Mouse (Mus musculus): ENCODE data around the gene Proz. TPM values are rescaled to one million over a fixed set of nuclear protein-coding genes. Genes with fewer than 3 reads are reported as not detected.
"Not testable (repeated sequence)": the region's sequence is repeated elsewhere in the genome, so short reads cannot be mapped to it uniquely, and the experiment has no call there.

The Proz gene
- polyA plus RNA-seq, 1 experiment from 2014 or later, result 5.6 TPM

DNA sequence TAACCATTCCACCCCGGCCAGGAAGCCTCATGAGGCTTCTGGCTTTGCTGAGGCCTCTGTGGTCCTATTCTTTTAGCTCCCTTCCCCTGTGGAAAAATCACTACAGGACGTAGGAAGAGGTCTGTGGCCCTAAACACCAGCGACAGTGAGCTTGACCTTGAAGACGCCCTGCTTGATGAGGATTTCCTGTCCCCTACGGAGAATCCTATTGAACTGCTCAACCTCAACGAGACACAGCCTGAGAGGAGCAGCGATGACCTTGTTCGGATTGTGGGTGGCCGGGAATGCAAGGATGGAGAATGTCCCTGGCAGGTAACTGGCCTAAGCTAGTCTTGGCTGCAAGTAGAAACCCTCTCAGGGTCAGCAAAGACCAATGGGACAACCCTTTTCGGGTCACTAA is 10.2 kb upstream of the Proz start:
- H3K4me1 ChIP-seq (replicated peaks), result no peaks in the 10 kb centered on the region
- no peak overlapping the region for H3K4me3 ChIP-seq (replicated peaks)
- H3K9ac ChIP-seq, result no peak overlapping the region
- H3K9me3 ChIP-seq, result no peaks in the 10 kb centered on the region
- H3K27ac ChIP-seq, result no peak overlapping the region
- no peak for ATAC-seq
- H3K36me3 ChIP-seq, result no peaks in the 10 kb centered on the region
- WGBS, result 82% methylated on average over 10 of the region's 10 CpGs
- no peak overlapping the region for H3K4me2 ChIP-seq (replicated peaks)
- no peaks in the 10 kb centered on the region for H3K27me3 ChIP-seq (replicated peaks)

- no peak overlapping the region for H3K4me2 ChIP-seq (replicated peaks)
- no peak for ATAC-seq
- no peaks in the 10 kb centered on the region for H3K9me3 ChIP-seq
- H3K36me3 ChIP-seq, result no peaks in the 10 kb centered on the region
- H3K4me1 ChIP-seq (replicated peaks), result no peaks in the 10 kb centered on the region
- no peak overlapping the region for H3K27ac ChIP-seq
- no peak overlapping the region for H3K4me3 ChIP-seq (replicated peaks)
- no peaks in the 10 kb centered on the region for H3K27me3 ChIP-seq (replicated peaks)
- H3K9ac ChIP-seq, result no peak overlapping the region
- WGBS, result 75% methylated on average over 4 of the region's 4 CpGs
Observed at GRCm38 (mm10) chr8:13057351-13057750, 3.4 kb upstream of the Proz start.

DNA sequence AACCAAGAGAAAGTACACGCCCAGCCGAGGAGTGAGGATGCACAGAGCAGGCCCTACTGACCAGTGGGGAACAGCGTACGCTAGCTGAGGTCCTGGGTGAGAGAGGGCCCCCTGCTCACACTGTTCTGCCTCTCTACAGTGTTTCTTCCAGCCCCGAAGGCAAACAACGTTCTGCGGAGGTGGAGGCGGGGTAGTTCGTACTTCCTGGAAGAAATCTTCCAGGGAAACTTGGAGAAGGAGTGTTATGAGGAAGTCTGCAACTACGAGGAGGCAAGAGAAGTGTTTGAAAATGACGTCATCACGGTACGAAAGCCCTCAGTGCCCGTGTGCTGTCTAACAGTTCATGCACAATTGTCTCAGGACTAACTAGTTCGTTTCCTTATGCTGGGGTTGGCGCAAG is 2.4 kb downstream of the Proz start:
- H3K36me3 ChIP-seq, result no peaks in the 10 kb centered on the region
- WGBS, result 55% methylated on average over 16 of the region's 16 CpGs
- no peak overlapping the region for H3K4me2 ChIP-seq (replicated peaks)
- H3K9me3 ChIP-seq, result no peaks in the 10 kb centered on the region
- no peak overlapping the region for H3K27ac ChIP-seq
- no peaks in the 10 kb centered on the region for H3K4me1 ChIP-seq (replicated peaks)
- no peak overlapping the region for H3K4me3 ChIP-seq (replicated peaks)
- no peaks in the 10 kb centered on the region for H3K27me3 ChIP-seq (replicated peaks)
- H3K9ac ChIP-seq, result no peak overlapping the region
- 0 out of 2 replicates have a peak, but pooled peaks have one; percentile 30 for ATAC-seq

DNA sequence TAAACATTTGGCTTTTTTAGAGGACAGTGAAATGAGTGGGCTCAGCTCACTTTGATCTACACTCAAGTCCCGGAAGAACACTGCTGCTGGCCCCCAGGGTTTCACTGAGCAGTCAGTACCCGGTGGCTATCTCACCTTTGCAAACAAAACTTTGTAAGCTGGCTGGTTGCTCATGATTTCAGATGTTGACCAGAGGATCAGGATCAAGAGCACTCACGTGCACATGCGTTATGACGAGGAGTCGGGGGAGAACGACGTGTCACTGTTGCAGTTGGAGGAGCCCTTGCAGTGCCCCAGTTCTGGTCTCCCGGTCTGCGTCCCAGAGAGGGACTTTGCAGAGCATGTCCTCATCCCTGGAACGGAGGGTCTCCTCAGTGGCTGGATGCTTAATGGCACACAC is 12.5 kb downstream of the Proz start:
- Histone ChIP-seq H3K36me3 (peaks cover 24% of the 10 kb centered on the region), H3K27ac (no peak overlapping the region), H3K9ac (no peak overlapping the region), H3K4me3 (replicated peaks) (no peak overlapping the region), H3K9me3 (no peaks in the 10 kb centered on the region), H3K4me1 (replicated peaks) (no peaks in the 10 kb centered on the region), H3K4me2 (replicated peaks) (no peak overlapping the region), H3K27me3 (replicated peaks) (no peaks in the 10 kb centered on the region)
- WGBS, result 79% methylated on average over 11 of the region's 11 CpGs
- ATAC-seq, result no peak

DNA sequence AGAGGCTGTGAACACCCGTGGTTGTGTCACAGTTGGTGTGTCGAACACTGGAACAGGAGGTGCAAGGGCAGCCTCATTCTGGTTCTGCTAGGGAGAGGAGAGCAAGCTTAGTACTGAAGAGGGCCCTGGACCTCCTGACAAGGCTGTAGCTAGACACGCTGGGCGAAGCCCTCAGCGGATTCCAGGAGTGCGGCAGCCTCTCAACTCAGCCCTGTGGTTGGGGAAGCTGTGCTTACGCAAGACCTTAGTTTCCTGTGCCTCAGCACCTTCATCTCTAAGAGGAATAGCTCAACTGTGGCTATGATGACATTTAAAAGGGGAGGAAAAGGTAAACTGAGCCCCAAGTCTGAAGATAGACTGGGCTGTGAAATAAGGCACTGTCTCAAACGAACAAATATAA is 14.3 kb downstream of the Proz start:
- H3K4me2 ChIP-seq (replicated peaks), result no peak overlapping the region
- H3K4me3 ChIP-seq (replicated peaks), result no peak overlapping the region
- no peak for ATAC-seq
- H3K27ac ChIP-seq, result no peak overlapping the region
- H3K4me1 ChIP-seq (replicated peaks), result no peaks in the 10 kb centered on the region
- peaks cover 38% of the 10 kb centered on the region for H3K36me3 ChIP-seq
- no peaks in the 10 kb centered on the region for H3K27me3 ChIP-seq (replicated peaks)
- H3K9me3 ChIP-seq, result no peaks in the 10 kb centered on the region
- H3K9ac ChIP-seq, result no peak overlapping the region
- 95% methylated on average over 8 of the region's 8 CpGs for WGBS

DNA sequence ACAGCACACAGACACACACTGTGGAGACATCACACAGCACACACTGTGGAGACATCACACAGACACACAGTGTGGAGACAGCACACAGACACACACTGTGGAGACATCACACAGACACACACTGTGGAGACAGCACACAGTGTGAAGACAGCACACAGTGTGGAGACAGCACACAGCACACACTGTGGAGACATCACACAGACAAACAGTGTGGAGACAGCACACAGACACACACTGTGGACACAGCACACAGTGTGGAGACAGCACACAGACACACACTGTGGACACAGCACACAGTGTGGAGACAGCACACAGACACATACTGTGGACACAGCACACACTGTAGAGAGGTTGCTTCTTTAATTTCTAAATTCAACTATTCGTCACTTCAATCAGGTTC is 14.9 kb downstream of the Proz start:
- peaks cover 43% of the 10 kb centered on the region for H3K36me3 ChIP-seq
- H3K27ac ChIP-seq; H3K9ac ChIP-seq; ATAC-seq; H3K27me3 ChIP-seq (replicated peaks); H3K4me1 ChIP-seq (replicated peaks); H3K4me3 ChIP-seq (replicated peaks); H3K9me3 ChIP-seq; H3K4me2 ChIP-seq (replicated peaks): not testable (repeated sequence)
- WGBS, result 89% methylated on average over 1 of the region's 1 CpGs

DNA sequence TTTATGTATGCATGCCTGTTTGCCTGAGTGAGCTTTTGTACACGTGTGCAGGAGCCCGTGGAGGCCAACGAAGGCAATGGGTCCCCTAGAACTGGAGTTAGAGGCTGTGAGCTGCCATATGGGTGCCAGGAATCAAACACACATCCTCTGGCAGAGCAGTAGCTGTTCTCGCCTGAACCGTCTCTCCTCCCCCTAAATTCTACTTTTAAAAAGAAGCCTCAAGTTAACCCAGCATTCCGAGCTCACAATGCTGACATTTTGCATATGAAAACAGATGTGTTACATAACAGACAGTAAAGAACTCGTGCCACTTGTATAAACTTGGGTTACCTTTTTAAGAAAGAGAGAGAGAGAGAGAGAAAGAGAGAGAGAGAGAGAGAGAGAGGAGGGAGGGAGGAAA is 16.8 kb downstream of the Proz start:
- Histone ChIP-seq H3K27me3 (replicated peaks) (no peaks in the 10 kb centered on the region), H3K36me3 (peaks cover 56% of the 10 kb centered on the region), H3K4me1 (replicated peaks) (no peaks in the 10 kb centered on the region), H3K4me3 (replicated peaks) (no peak overlapping the region), H3K9me3 (no peaks in the 10 kb centered on the region), H3K9ac (no peak overlapping the region), H3K27ac (no peak overlapping the region), H3K4me2 (replicated peaks) (no peak overlapping the region)
- 88% methylated on average over 7 of the region's 7 CpGs for WGBS
- no peak for ATAC-seq

GRCm38 (mm10) chr8:13104691-13105086 is 44.0 kb downstream of the Proz start:
- Histone ChIP-seq H3K4me2 (replicated peaks) (peak overlapping the region; percentile 84), H3K27ac (peak overlapping the region; percentile 95), H3K27me3 (replicated peaks) (no peaks in the 10 kb centered on the region), H3K9ac (peak overlapping the region; percentile 83), H3K4me1 (replicated peaks) (peaks cover 18% of the 10 kb centered on the region), H3K4me3 (replicated peaks) (peak overlapping the region; percentile 81), H3K9me3 (no peaks in the 10 kb centered on the region), H3K36me3 (no peaks in the 10 kb centered on the region)
- under 1% methylated on average over 45 of the region's 45 CpGs for whole genome bisulfite sequencing
- ATAC-seq, result peak; percentile 81

- peak within 1 kb of the TSS; percentile 89 for H3K9ac ChIP-seq
- under 1% methylated on average over 80 of the region's 87 CpGs for WGBS
- H3K4me2 ChIP-seq (replicated peaks), result peak within 1 kb of the TSS; percentile 84
- ATAC-seq, result peak; percentile 97
- H3K4me1 ChIP-seq (replicated peaks), result peaks cover 18% of the 10 kb centered on the region
- no peaks in the 10 kb centered on the region for H3K36me3 ChIP-seq
- H3K27ac ChIP-seq, result peak within 1 kb of the TSS; percentile 95
- H3K9me3 ChIP-seq, result no peaks in the 10 kb centered on the region
- H3K27me3 ChIP-seq (replicated peaks), result no peaks in the 10 kb centered on the region
- H3K4me3 ChIP-seq (replicated peaks), result peak within 1 kb of the TSS; percentile 81
Observed at GRCm38 (mm10) chr8:13105087-13105881, 44.6 kb downstream of the Proz start, which contains the start of the genes Pcid2 and Cul4a. TSS of gene Pcid2 (minus strand) at chr8:13105459. TSS of gene Cul4a (plus strand) at chr8:13105621.

GRCm38 (mm10) chr8:13105908-13106551 is 45.3 kb downstream of the Proz start:
- Histone ChIP-seq H3K4me1 (replicated peaks) (peaks cover 18% of the 10 kb centered on the region), H3K9ac (peak overlapping the region; percentile 89), H3K4me2 (replicated peaks) (peak overlapping the region; percentile 84), H3K27ac (peak overlapping the region; percentile 83), H3K9me3 (no peaks in the 10 kb centered on the region), H3K4me3 (replicated peaks) (peak overlapping the region; percentile 81), H3K36me3 (no peaks in the 10 kb centered on the region), H3K27me3 (replicated peaks) (no peaks in the 10 kb centered on the region)
- peak; percentile 70 for ATAC-seq
- under 1% methylated on average over 63 of the region's 63 CpGs for WGBS

GRCm38 (mm10) chr8:13107990-13108638 is 47.4 kb downstream of the Proz start:
- ATAC-seq, result no peak
- H3K4me1 ChIP-seq (replicated peaks), result peaks cover 18% of the 10 kb centered on the region
- no peak overlapping the region for H3K27ac ChIP-seq
- H3K4me3 ChIP-seq (replicated peaks), result no peak overlapping the region
- H3K9ac ChIP-seq, result no peak overlapping the region
- no peak overlapping the region for H3K4me2 ChIP-seq (replicated peaks)
- H3K9me3 ChIP-seq, result no peaks in the 10 kb centered on the region
- no peaks in the 10 kb centered on the region for H3K27me3 ChIP-seq (replicated peaks)
- 76% methylated on average over 13 of the region's 13 CpGs for WGBS
- no peaks in the 10 kb centered on the region for H3K36me3 ChIP-seq

- no peaks in the 10 kb centered on the region for H3K9me3 ChIP-seq
- no peak overlapping the region for H3K27ac ChIP-seq
- 88% methylated on average over 8 of the region's 8 CpGs for WGBS
- no peak overlapping the region for H3K4me2 ChIP-seq (replicated peaks)
- no peaks in the 10 kb centered on the region for H3K27me3 ChIP-seq (replicated peaks)
- H3K4me1 ChIP-seq (replicated peaks), result peaks cover 11% of the 10 kb centered on the region
- no peak overlapping the region for H3K9ac ChIP-seq
- H3K4me3 ChIP-seq (replicated peaks), result no peak overlapping the region
- ATAC-seq, result no peak
- 0 out of 2 replicates have a peak, but pooled peaks cover 4% of the 10 kb centered on the region for H3K36me3 ChIP-seq
Observed at GRCm38 (mm10) chr8:13108967-13109366, 48.3 kb downstream of the Proz start.
